Mouse (Mus musculus) midbrain, embryonic 16.5 days (tissue): Measurements from ENCODE around the gene Stra6l. TPM values are rescaled to one million over a fixed set of nuclear protein-coding genes. Genes with fewer than 3 reads are reported as not detected.

ENCODE experiments used
- ATAC-seq: fragments of 200-750 bp; cut with Nextera tagmentation; 2 replicates; pipeline ENCODE4 v1.8.0; 2017; ENCODE audit warnings: moderate TSS enrichment
- H3K27ac ChIP-seq: fragments of 300-500 bp; sonication (generic); 2 replicates; pipeline ENCODE4 v1.5.1; 2014; ENCODE audit warnings: mild to moderate bottlenecking, low read length, mixed read lengths
- H3K27me3 ChIP-seq: fragments of 300-500 bp; sonication (generic); 2 replicates; pipeline ENCODE4 v1.6.1; 2014; ENCODE audit warnings: low read depth, low read length, mixed read lengths; ENCODE audit not compliant: control insufficient read depth, insufficient read depth
- H3K36me3 ChIP-seq: fragments of 300-500 bp; sonication (generic); 2 replicates; pipeline ENCODE4 v1.6.1; 2014; ENCODE audit warnings: mild to moderate bottlenecking, low read length, moderate library complexity, mixed read lengths; ENCODE audit not compliant: control insufficient read depth, insufficient read depth
- H3K4me1 ChIP-seq: fragments of 300-500 bp; sonication (generic); 2 replicates; pipeline ENCODE4 v1.6.1; 2014; ENCODE audit warnings: mild to moderate bottlenecking, low read length, mixed read lengths; ENCODE audit not compliant: control insufficient read depth, insufficient read depth
- H3K4me2 ChIP-seq: fragments of 300-500 bp; sonication (generic); 2 replicates; pipeline ENCODE4 v1.6.1; 2014; ENCODE audit warnings: mild to moderate bottlenecking, low read length, mixed read lengths
- H3K4me3 ChIP-seq: fragments of 300-500 bp; sonication (generic); 2 replicates; pipeline ENCODE4 v1.5.1; 2014; ENCODE audit warnings: low read depth, mild to moderate bottlenecking, low read length, moderate library complexity, mixed read lengths
- H3K9ac ChIP-seq: fragments of 300-500 bp; sonication (generic); 2 replicates; pipeline ENCODE4 v1.6.1; 2014; ENCODE audit warnings: low read depth, low read length, mixed read lengths
- H3K9me3 ChIP-seq: fragments of 300-500 bp; sonication (generic); replicated peaks from 2 replicates; pipeline ENCODE4 v1.6.1; 2014; ENCODE audit warnings: mild to moderate bottlenecking, low read length, mixed read lengths; ENCODE audit not compliant: control insufficient read depth, poor library complexity, severe bottlenecking
- WGBS: fragments of 180-500 bp; shearing (Covaris S2); extraction: QIAGEN DNeasy Blood & Tissue Kit; methylation state at CpG from one replicate; pipeline ENCODE4 v1.1.7; 2014; 5-methylcytosine and 5-hydroxymethylcytosine counted together
- polyA plus RNA-seq: library from polyadenylated mRNA; unstranded; fragments of >200 nt; fragmentation: Nextera tagmentation; extraction: Ambion mirVana; gene quantifications from 2 replicates; pipeline ENCODE4 v1.2.1, GENCODE M21; 2015

The Stra6l gene
- polyA plus RNA-seq, 1 experiment from 2014 or later, result 1.0 TPM

DNA sequence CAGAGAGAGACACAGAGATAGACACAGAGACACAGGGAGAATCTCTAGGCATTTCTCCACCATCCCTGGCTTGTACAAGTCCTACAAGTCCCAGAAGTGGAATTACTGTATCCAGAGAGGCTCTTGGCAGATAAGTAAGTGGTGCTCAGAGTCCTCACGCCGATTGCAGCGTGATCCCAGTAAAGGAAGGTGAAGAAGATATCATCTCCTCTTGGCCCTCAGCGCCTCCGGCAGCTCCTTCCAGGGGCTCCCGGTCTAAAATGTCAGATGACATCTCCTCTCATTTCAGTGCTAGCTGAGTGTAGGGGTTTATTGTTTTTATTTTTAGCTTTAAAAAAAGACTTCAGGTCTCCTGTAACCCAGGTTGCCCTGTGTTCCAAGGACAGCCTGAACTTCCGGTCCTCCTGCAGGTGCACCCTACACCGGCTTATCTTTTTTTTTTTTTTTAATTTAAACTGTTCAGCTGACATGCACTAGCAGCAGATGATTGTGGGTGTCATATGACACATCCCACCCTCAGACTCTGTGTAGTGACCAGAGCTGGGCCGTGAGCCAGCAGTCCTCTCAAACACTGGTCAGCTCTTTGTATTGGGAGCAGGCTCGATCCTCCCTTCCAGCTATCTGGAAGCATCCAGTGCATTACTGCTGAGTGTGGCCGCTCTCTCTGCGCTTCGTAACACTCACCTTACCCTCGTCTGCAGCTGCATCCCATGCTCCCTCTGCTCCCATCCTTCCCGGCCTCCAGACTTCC lies 5.2 kb downstream of the Stra6l start:
- H3K9me3 ChIP-seq, result no peaks in the 10 kb centered on the region
- H3K36me3 ChIP-seq, result no peaks in the 10 kb centered on the region
- no peak overlapping the region for H3K4me2 ChIP-seq
- no peak overlapping the region for H3K9ac ChIP-seq
- peaks cover 5% of the 10 kb centered on the region for H3K4me1 ChIP-seq
- WGBS, result 79% methylated on average over 15 of the region's 15 CpGs
- H3K27me3 ChIP-seq, result 0 out of 2 replicates have a peak, but pooled peaks cover 5% of the 10 kb centered on the region
- no peak overlapping the region for H3K27ac ChIP-seq
- no peak overlapping the region for H3K4me3 ChIP-seq
- no peak for ATAC-seq

DNA sequence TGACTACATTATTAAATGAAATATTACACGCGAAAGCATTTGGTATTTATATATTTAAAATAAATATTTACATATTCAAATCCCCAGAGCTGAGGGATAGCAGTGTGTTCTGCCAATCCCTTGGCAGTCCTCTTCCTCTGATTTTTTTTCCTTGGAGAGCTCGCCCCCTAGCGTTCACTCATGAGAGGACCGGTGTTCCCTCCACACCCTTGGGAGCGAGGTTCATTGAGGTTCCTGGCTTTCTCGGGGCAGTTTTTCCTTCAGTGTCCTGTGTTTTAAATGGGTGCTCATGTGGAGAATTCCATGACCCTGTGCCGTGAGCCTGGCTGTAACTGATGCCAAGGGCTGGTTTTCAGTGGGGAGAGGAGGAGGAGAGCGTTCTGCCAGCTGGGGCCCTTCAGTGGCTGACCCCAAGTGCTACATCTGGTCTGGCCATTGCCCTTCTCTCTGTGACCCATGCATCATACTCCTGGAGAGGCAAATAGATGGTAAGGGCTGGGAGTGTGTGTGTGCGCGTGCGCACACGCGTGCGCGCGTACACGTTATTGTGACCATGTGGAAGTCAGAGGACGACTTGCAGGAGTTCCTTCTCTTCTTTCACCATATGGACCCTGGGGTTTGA lies 7.5 kb downstream of the Stra6l start:
- ATAC-seq, result peak; percentile 70
- Histone ChIP-seq H3K27ac (no peak overlapping the region), H3K9me3 (no peaks in the 10 kb centered on the region)

DNA sequence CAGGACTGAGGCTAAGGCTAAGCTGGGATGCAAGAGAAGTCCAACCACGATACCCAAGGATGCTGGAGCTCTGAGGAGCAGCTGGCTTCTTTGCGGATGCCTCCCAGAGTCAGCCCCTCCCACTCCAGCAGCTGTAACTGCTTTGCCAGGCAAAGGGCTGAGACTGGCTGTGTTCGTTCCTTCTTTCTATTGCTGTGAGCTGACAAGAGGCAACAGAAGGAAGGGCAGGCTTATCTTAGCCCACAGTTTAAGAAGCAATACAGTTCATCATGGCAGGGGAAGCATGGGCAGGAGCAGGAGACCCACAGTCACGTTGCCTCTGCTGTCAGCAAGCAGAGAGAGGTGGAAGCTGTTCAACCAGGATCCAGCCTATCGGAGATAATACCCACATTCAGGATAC lies 12.7 kb downstream of the Stra6l start:
- 56% methylated on average over 5 of the region's 5 CpGs for WGBS
- Histone ChIP-seq H3K4me3 (no peak overlapping the region), H3K4me1 (no peaks in the 10 kb centered on the region; the same call in 1 of the 2 replicates), H3K27me3 (no peaks in the 10 kb centered on the region), H3K36me3 (no peaks in the 10 kb centered on the region), H3K9ac (no peak overlapping the region), H3K4me2 (no peak overlapping the region), H3K27ac (no peak overlapping the region), H3K9me3 (no peaks in the 10 kb centered on the region)
- no peak for ATAC-seq

More for the DNA sequence above, 7.5 kb downstream of the Stra6l start:
- Histone ChIP-seq H3K27me3 (no peaks in the 10 kb centered on the region), H3K4me1 (peaks cover 5% of the 10 kb centered on the region), H3K4me2 (no peak overlapping the region), H3K9ac (no peak overlapping the region), H3K4me3 (no peak overlapping the region), H3K36me3 (no peaks in the 10 kb centered on the region)
- 51% methylated on average over 19 of the region's 19 CpGs for WGBS

DNA sequence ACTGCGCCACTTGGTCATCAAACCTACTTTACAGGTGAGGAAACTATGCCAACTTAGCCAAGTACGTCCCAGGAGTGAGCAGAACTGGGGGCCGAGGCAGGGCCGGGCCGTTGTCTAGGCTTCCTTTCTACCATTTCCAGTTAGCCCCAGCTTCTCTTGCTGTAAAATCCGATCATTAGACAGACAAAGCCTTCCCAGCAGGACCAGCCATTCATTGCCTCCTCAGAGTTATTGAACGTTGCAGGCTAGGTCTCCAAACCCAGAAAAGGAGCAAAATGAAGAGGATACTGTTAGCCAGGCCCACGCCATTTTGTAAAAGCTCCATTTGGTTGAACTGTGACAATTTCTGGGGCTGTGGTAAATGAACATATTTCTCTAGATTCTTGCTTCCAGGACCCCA lies 19.0 kb downstream of the Stra6l start:
- Histone ChIP-seq H3K9me3 (no peaks in the 10 kb centered on the region), H3K27ac (no peak overlapping the region), H3K27me3 (no peaks in the 10 kb centered on the region), H3K9ac (no peak overlapping the region), H3K4me2 (no peak overlapping the region), H3K4me1 (peaks cover 3% of the 10 kb centered on the region; the same call in 1 of the 2 replicates), H3K4me3 (no peak overlapping the region), H3K36me3 (no peaks in the 10 kb centered on the region)
- WGBS, result 65% methylated on average over 8 of the region's 8 CpGs
- ATAC-seq, result no peak

DNA sequence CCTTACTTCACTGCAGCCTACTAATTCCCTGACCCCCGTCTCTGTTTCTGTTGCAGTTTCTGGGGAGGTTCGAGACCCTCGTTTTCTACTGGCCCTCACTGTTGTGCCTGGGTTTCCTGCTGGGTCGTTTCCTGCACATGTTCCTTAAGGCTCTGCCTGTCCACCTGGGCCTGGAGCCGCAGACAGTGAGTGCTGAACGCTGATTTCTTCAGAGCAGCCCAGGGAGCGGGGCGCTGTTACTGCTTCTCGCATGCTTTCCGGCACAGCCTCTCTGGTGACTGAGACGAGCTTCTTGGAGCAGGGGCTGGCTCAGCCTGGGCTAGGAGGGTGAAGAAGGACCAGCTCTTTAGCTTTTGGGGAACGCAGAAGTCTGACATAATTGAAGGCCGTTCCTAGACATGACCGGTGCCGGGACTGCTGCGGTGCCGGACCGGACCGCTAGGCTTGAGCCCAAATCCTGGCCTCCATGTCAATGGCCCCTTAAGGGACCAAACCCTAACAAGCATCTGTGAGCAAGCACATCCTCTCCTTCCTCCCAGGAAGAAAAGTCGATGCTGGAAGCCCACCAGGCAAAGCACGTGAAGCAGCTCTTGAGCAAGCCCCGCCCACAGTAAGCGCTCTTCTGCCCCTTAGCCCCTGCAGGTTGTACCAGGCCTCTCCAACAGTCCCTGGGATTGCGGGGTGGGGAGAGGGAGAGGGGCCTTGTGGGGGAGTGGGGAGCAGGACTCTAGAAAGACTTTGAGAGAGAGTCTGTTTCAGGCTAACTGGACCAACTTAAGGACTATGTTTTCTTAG lies 20.8 kb downstream of the Stra6l start:
- H3K27ac ChIP-seq, result no peak overlapping the region
- no peaks in the 10 kb centered on the region for H3K36me3 ChIP-seq
- no peaks in the 10 kb centered on the region for H3K27me3 ChIP-seq
- no peak overlapping the region for H3K9ac ChIP-seq
- 24% methylated on average over 24 of the region's 24 CpGs for WGBS
- peak overlapping the region; percentile 4; the same call in 1 of the 2 replicates for H3K4me3 ChIP-seq
- no peaks in the 10 kb centered on the region for H3K9me3 ChIP-seq
- no peak for ATAC-seq
- H3K4me1 ChIP-seq, result peaks cover 3% of the 10 kb centered on the region; the same call in 1 of the 2 replicates
- peak overlapping the region; percentile 43 for H3K4me2 ChIP-seq

DNA sequence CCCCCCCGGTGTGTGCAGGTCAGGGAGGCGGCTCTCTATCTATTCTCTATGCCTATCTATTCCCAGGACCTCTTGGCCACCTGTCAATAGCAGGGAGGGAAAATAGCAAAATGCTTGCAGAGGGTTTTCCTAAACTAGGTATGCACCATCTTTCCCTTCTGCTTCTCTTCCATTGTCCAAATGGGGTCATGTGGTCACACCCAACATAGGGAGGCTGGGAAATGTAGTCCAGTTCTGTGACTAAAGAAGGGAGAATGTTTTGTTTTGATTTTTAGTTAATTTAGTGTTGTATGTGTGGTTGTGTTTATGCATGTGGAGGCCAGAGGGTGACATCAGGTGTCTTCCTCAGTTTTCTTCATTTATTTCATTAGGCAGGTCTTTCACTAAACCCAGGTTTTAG lies 23.7 kb downstream of the Stra6l start:
- H3K9ac ChIP-seq, result no peak overlapping the region
- H3K4me1 ChIP-seq, result peaks cover 3% of the 10 kb centered on the region; the same call in 1 of the 2 replicates
- no peaks in the 10 kb centered on the region for H3K36me3 ChIP-seq
- H3K4me2 ChIP-seq, result no peak overlapping the region
- no CpG with 5 or more reads among the region's 2 CpGs for WGBS
- no peaks in the 10 kb centered on the region for H3K9me3 ChIP-seq
- no peak for ATAC-seq
- H3K4me3 ChIP-seq, result no peak overlapping the region
- H3K27me3 ChIP-seq, result no peaks in the 10 kb centered on the region
- no peak overlapping the region for H3K27ac ChIP-seq

DNA sequence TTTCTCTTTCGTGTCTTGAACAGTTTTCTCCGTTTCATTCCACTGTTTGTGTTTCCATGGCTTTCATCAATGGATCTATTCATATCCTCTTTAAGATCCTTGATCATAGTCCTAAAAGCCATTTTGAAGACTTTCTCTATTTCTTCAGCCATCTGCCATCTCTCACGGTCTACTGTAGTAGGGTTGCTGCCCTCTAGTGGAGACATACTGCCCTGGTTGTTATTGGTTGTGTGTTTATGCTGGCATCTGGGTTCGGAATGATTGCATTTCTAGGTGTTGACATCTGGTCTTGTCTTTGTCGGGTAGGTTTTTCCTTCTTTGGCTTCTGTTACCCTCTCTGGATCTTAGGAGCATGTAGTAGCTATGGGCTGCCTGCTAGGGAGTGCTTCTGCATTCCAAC lies 30.5 kb downstream of the Stra6l start:
- Histone ChIP-seq H3K4me1 (no peaks in the 10 kb centered on the region), H3K9me3 (no peaks in the 10 kb centered on the region), H3K9ac (no peak overlapping the region), H3K4me3 (no peak overlapping the region), H3K27me3 (no peaks in the 10 kb centered on the region), H3K4me2 (no peak overlapping the region), H3K36me3 (no peaks in the 10 kb centered on the region), H3K27ac (no peak overlapping the region)
- 40% methylated on average over 5 of the region's 5 CpGs for WGBS
- ATAC-seq, result no peak

DNA sequence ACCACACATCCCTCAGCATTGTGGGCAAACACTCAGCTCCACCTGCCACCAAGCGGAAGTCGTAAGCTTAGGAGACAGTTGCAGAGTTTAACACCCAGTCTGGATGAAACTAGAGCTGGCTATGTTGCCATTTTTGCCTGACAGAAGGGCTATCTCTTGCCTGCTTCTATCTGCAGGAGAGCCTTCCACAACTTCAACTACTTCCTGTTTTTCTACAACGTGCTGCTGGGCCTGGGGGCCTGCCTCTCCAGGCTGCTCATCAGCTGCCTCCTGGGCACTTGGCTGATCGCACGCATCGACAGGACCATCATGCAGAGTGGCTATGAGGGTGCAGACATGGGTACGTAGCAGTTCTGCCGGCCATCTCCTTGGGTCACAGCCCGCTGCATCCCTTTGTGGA lies 34.1 kb downstream of the Stra6l start:
- no peak for ATAC-seq
- Histone ChIP-seq H3K36me3 (no peaks in the 10 kb centered on the region), H3K9me3 (no peaks in the 10 kb centered on the region), H3K27me3 (no peaks in the 10 kb centered on the region), H3K4me2 (no peak overlapping the region), H3K9ac (no peak overlapping the region), H3K4me3 (no peak overlapping the region), H3K27ac (no peak overlapping the region), H3K4me1 (no peaks in the 10 kb centered on the region)
- WGBS, result 91% methylated on average over 9 of the region's 9 CpGs

DNA sequence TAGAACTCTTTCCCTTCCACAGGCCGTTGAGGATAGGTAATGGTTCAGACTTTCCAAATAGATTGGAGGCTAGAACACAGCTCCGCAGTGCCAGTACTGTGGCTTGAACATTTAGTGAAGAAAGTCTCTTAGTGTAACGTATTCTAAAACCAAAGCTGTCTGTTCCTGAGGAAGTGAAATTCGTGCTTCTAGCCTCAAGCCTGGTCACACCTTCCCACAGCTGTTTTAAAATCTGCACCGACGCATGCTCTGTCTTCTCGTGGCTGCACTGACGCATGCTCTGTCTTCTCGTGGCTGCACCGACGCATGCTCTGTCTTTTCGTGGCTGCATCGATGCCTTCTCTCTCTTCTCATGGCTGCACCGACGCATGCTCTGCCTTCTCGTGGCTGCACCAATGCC lies 34.8 kb downstream of the Stra6l start:
- Histone ChIP-seq H3K9ac (no peak overlapping the region), H3K27ac (no peak overlapping the region), H3K4me2 (no peak overlapping the region), H3K27me3 (no peaks in the 10 kb centered on the region), H3K9me3 (no peaks in the 10 kb centered on the region), H3K4me3 (no peak overlapping the region), H3K36me3 (no peaks in the 10 kb centered on the region), H3K4me1 (no peaks in the 10 kb centered on the region)
- 94% methylated on average over 16 of the region's 16 CpGs for WGBS
- no peak for ATAC-seq
